ENCODE assay signal across 27 mouse cellular contexts in genomic region chr3:57948720-57949119, GRCm38 (mm10).
"Had no signal": no experiment of that assay in that cellular context is flagged by ENCODE, and none has a peak within 500 bp of the region (broad histone marks: within the 10 kb centered on the region; RNA-seq: fewer than 3 reads in every experiment).

No protein-coding gene starts in this region.

- H3K36me3 ChIP-seq: embryonic facial prominence, embryonic 10.5 days; embryonic facial prominence, embryonic 12.5 days; embryonic facial prominence, embryonic 13.5 days; embryonic facial prominence, embryonic 15.5 days; forebrain, embryonic 10.5 days; forebrain, embryonic 12.5 days had no signal

- H3K9me3 ChIP-seq: embryonic facial prominence, embryonic 10.5 days; embryonic facial prominence, embryonic 12.5 days; embryonic facial prominence, embryonic 13.5 days; embryonic facial prominence, embryonic 15.5 days; forebrain, embryonic 12.5 days; forebrain, embryonic 13.5 days had no signal

- DNase-seq: cerebellum, adult 18-20 months; cerebellum, adult 2 months; cerebellum, adult 8-10 months; cerebellum, adult 9-10 months; cerebellum, adult 9-11 months; cerebellum, postnatal 10 days; cerebellum, postnatal 14 days; cerebellum, postnatal 25 days; cerebellum, postnatal 36 days; embryo, embryonic 11 days; forebrain, postnatal 0 days; gastrocnemius, postnatal 10 days; gastrocnemius, postnatal 14 days; gastrocnemius, postnatal 25 days; gastrocnemius, postnatal 36 days; heart, adult 18-20 months; heart, adult 2 months had no signal

- H3K4me2 ChIP-seq: embryonic facial prominence, embryonic 12.5 days; embryonic facial prominence, embryonic 13.5 days; embryonic facial prominence, embryonic 15.5 days; forebrain, embryonic 12.5 days; forebrain, embryonic 13.5 days had no signal

- H3K4me3 ChIP-seq: embryonic facial prominence, embryonic 10.5 days; embryonic facial prominence, embryonic 12.5 days; embryonic facial prominence, embryonic 13.5 days; embryonic facial prominence, embryonic 15.5 days; erythroblast, embryonic 14.5 days; forebrain, embryonic 10.5 days; forebrain, embryonic 12.5 days; forebrain, embryonic 13.5 days; heart, adult 2 months had no signal

- H3K9ac ChIP-seq: embryonic facial prominence, embryonic 12.5 days; embryonic facial prominence, embryonic 13.5 days; embryonic facial prominence, embryonic 15.5 days; forebrain, embryonic 12.5 days; forebrain, embryonic 13.5 days; forebrain, postnatal 0 days had no signal

- H3K4me1 ChIP-seq: embryonic facial prominence, embryonic 12.5 days; embryonic facial prominence, embryonic 15.5 days had no signal

- H3K27ac ChIP-seq: embryonic facial prominence, embryonic 10.5 days; embryonic facial prominence, embryonic 12.5 days; embryonic facial prominence, embryonic 13.5 days; embryonic facial prominence, embryonic 15.5 days; forebrain, embryonic 10.5 days; forebrain, embryonic 12.5 days; forebrain, embryonic 13.5 days; heart, adult 2 months had no signal

- ATAC-seq: forebrain, embryonic 13.5 days; forebrain, embryonic 14.5 days; forebrain, embryonic 16.5 days; forebrain, postnatal 0 days had no signal

- H3K27me3 ChIP-seq: embryonic facial prominence, embryonic 12.5 days; embryonic facial prominence, embryonic 13.5 days; embryonic facial prominence, embryonic 15.5 days; forebrain, embryonic 12.5 days; forebrain, embryonic 13.5 days had no signal
